Mouse (Mus musculus): ENCODE data around the gene Map4k3. TPM values are rescaled to one million over a fixed set of nuclear protein-coding genes. Genes with fewer than 3 reads are reported as not detected.

Map4k3 gene
- 10.8 and 14.8 TPM in 2 replicates for polyA plus RNA-seq (2015; fragmentation: Nextera tagmentation; extraction: Ambion mirVana)

DNA sequence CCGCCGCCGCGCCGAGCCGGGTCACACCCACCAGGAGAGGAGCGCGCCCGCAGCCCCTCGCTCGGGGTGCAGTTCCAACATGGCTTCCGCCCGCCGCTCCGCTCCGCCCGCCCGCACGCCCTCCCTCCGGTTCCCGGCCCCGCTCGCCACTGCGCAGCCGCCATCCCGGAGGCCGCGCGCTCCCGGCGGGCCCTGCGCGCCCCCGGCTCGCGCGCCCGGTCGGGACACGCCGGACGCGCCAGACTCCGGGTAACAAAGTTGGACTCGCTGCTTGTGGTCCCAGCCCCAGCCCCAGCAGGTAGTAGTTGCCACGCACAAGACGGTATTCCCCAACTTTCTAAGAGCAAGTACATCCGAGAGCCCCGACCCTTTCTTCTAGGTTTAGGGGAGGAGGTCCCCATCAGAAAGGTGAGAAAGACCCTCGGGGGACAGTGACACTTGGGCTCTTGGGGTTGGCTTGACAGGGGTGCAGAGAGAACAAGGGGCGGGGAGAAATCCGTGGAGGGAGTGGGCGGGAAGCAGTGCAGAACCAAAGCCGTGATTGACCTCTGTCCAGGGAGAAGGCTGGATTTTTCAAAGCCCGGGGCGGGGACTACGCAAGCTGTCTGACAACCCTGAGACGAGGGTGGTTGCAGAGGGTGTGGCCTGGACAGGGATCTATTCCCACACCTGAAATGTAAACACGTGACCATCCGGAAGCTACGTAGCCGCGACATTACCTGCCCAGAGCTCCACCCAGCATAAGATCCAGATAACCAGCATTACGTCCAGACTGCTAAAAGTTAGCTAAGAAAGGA is at the start of gene Map4k3:
Map4k3 (minus strand) TSS at position 424 of the 797 bp plus-strand sequence.

DNA sequence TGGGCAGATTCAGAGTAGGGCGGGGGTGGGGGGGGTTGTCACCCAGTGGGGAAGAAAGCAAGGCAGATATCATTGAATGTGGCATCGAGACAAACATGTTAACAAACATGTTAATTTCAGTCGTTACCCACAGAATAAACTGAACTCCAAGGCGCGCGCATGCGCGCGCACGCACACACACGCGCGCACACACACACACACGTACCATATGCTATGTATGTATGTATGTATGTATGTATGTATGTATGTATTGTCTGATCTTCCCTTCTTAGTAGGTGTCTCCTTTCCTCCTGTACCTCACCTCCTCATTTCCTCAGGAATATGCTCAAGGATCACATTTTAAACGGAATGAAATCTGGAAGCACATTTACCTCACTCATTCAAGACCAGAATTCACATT is 150.6 kb downstream of the Map4k3 start, which contains the start of gene Cdkl4:
Cdkl4 (minus strand) TSS at position 175 of the 400 bp plus-strand sequence.

Other genes starting within 250 kb of the Map4k3 start
- gene Sos1, start 248.0 kb downstream of the Map4k3 start, polyA plus RNA-seq (2015; fragmentation: Nextera tagmentation; extraction: Ambion mirVana), result 3.7 and 4.1 TPM in 2 replicates
- 0.08 and 0.20 TPM in 2 replicates for gene Cdkl4, start 150.7 kb downstream of the Map4k3 start, polyA plus RNA-seq (2015; fragmentation: Nextera tagmentation; extraction: Ambion mirVana)
- 1.2 and 2.7 TPM in 2 replicates for gene Tmem178, start 216.1 kb upstream of the Map4k3 start, polyA plus RNA-seq (2015; fragmentation: Nextera tagmentation; extraction: Ambion mirVana)